Mouse (Mus musculus) heart, adult 2 months (tissue): ENCODE results near the gene Tmtc1.

Source experiments
- CTCF ChIP-seq: fragments of 200-600 bp; IDR thresholded peaks from 2 replicates; pipeline ENCODE4 v1.8.1; 2022; ENCODE audit warnings: antibody characterized with exemption, mild to moderate bottlenecking, moderate library complexity
- EP300 ChIP-seq: fragments of 200-500 bp; IDR thresholded peaks from 2 replicates; pipeline ENCODE4 v1.6.1; 2011; ENCODE audit warnings: low read depth, low read length, control low read depth; ENCODE audit not compliant: insufficient read depth
- POLR2A ChIP-seq: fragments of 200-500 bp; IDR thresholded peaks from 2 replicates; pipeline ENCODE4 v1.6.1; 2011; ENCODE audit warnings: mild to moderate bottlenecking, low read depth, low read length, control low read depth; ENCODE audit not compliant: insufficient read depth

GRCm38 (mm10) chr6:148244836-148245235, 199.4 kb downstream of the Tmtc1 start:
- TF ChIP-seq POLR2A (no peak), CTCF (no peak), EP300 (no peak)
